Mouse (Mus musculus) CH12.LX (cell line): ENCODE data around the gene Tmem132c. TPM values are rescaled to one million over a fixed set of nuclear protein-coding genes. Genes with fewer than 3 reads are reported as not detected.

Experiments
- DNase-seq: peaks from one replicate; pipeline ENCODE4 v3.0.0-alpha.2; 2013; ENCODE audit errors: extremely low read depth
- H3K27ac ChIP-seq: 2 replicates; pipeline ENCODE4 v1.5.1; 2012; ENCODE audit warnings: low read depth, mild to moderate bottlenecking, control low read depth, moderate library complexity; ENCODE audit not compliant: insufficient read depth
- H3K27me3 ChIP-seq: replicated peaks from 2 replicates; pipeline ENCODE3; 2012; ENCODE audit warnings: inconsistent platforms
- H3K36me3 ChIP-seq, 2 experiments: replicated peaks in 1 of 2; 2 replicates each; pipeline versions ENCODE3 to v1.6.1; 2012; ENCODE audit warnings: inconsistent platforms in 1 of 2, low read length in 1 of 2, mild to moderate bottlenecking in 1 of 2, mixed read lengths in 1 of 2, moderate library complexity in 1 of 2; ENCODE audit not compliant: control insufficient read depth in 1 of 2, insufficient read depth in 1 of 2
- H3K4me1 ChIP-seq, 2 experiments: 2 replicates each; pipeline ENCODE4 v1.6.1; 2012; ENCODE audit warnings: inconsistent platforms in 1 of 2, moderate library complexity in 1 of 2; ENCODE audit not compliant: insufficient read depth in 2 of 2, control insufficient read depth in 1 of 2
- H3K4me2 ChIP-seq: 2 replicates; pipeline ENCODE4 v1.6.1; 2012; ENCODE audit warnings: low read depth, mild to moderate bottlenecking, control low read depth; ENCODE audit not compliant: poor library complexity, insufficient read depth, severe bottlenecking
- H3K4me3 ChIP-seq, 3 experiments: fragments of 150-350 bp in 1 of 3; sonication (generic) in 1 of 3; replicated peaks in 1 of 3; 2 replicates each; pipeline versions ENCODE3 to v1.5.1; 2011 to 2012; ENCODE audit warnings: low read depth in 2 of 3, low read length in 2 of 3, mild to moderate bottlenecking in 2 of 3, moderate library complexity in 2 of 3, control low read depth in 1 of 3, improper control_type of control experiment in 1 of 3, inconsistent platforms in 1 of 3, mixed read lengths in 1 of 3; ENCODE audit not compliant: poor library complexity in 1 of 3
- H3K79me2 ChIP-seq: replicated peaks from 2 replicates; pipeline ENCODE4 v1.6.1; 2012; ENCODE audit warnings: mild to moderate bottlenecking, moderate library complexity; ENCODE audit not compliant: control insufficient read depth, poor library complexity, insufficient read depth, severe bottlenecking; ENCODE audit errors: extremely low read depth
- H3K9ac ChIP-seq: 2 replicates; pipeline ENCODE4 v1.6.1; 2012; ENCODE audit warnings: low read depth, mild to moderate bottlenecking, control low read depth, moderate library complexity; ENCODE audit not compliant: insufficient read depth
- H3K9me3 ChIP-seq: replicated peaks from 2 replicates; pipeline ENCODE3; 2012; ENCODE audit warnings: low read length, inconsistent platforms, mixed read lengths
- EP300 ChIP-seq: IDR thresholded peaks from 2 replicates; pipeline ENCODE4 v1.6.1; 2011; ENCODE audit warnings: low read length, improper control_type of control experiment
- HCFC1 ChIP-seq: IDR thresholded peaks from 2 replicates; pipeline ENCODE4 v1.6.1; 2012; ENCODE audit warnings: low read depth, mild to moderate bottlenecking, inconsistent platforms, low read length, improper control_type of control experiment
- JUN ChIP-seq: IDR thresholded peaks from 2 replicates; pipeline ENCODE4 v1.6.1; 2011; ENCODE audit warnings: low read depth, mild to moderate bottlenecking, low read length, improper control_type of control experiment, moderate library complexity; ENCODE audit not compliant: insufficient read depth
- JUND ChIP-seq: conservative IDR thresholded peaks from 2 replicates; pipeline ENCODE4 v1.6.1; 2011; ENCODE audit warnings: low read depth, low read length, improper control_type of control experiment
- KAT2A ChIP-seq: IDR thresholded peaks from 2 replicates; pipeline ENCODE4 v1.6.1; 2012; ENCODE audit warnings: low read length, improper control_type of control experiment, inconsistent platforms; ENCODE audit not compliant: insufficient replicate concordance
- MAFK ChIP-seq: IDR thresholded peaks from 2 replicates; pipeline ENCODE4 v1.6.1; 2011; ENCODE audit warnings: low read length, improper control_type of control experiment; ENCODE audit not compliant: insufficient replicate concordance
- MAZ ChIP-seq: IDR thresholded peaks from 2 replicates; pipeline ENCODE4 v1.6.1; 2012; ENCODE audit warnings: low read depth, mild to moderate bottlenecking, inconsistent platforms, low read length, improper control_type of control experiment, moderate library complexity
- MYC ChIP-seq: IDR thresholded peaks from 2 replicates; pipeline ENCODE4 v1.6.1; 2011; ENCODE audit warnings: low read depth, mild to moderate bottlenecking, improper control_type of control experiment, low read length
- NRF1 ChIP-seq: IDR thresholded peaks from 2 replicates; pipeline ENCODE4 v1.6.1; 2014; ENCODE audit warnings: low read depth, mild to moderate bottlenecking, inconsistent platforms, low read length, improper control_type of control experiment, moderate library complexity
- POLR2AphosphoS2 ChIP-seq: IDR thresholded peaks from 2 replicates; pipeline ENCODE4 v1.6.1; 2011; ENCODE audit warnings: low read depth, low read length, improper control_type of control experiment
- SMC3 ChIP-seq: IDR thresholded peaks from 2 replicates; pipeline ENCODE4 v1.6.1; 2011; ENCODE audit warnings: low read depth, low read length, improper control_type of control experiment
- TCF12 ChIP-seq: IDR thresholded peaks from 2 replicates; pipeline ENCODE4 v1.6.1; 2014; ENCODE audit warnings: low read depth, mild to moderate bottlenecking, inconsistent platforms, low read length, improper control_type of control experiment
- USF1 ChIP-seq: IDR thresholded peaks from 2 replicates; pipeline ENCODE4 v1.6.1; 2014; ENCODE audit warnings: low read depth, mild to moderate bottlenecking, inconsistent platforms, low read length, improper control_type of control experiment
- USF2 ChIP-seq: conservative IDR thresholded peaks from 2 replicates; pipeline ENCODE4 v1.6.1; 2011; ENCODE audit warnings: low read depth, low read length, improper control_type of control experiment
- ZC3H11A ChIP-seq: IDR thresholded peaks from 2 replicates; pipeline ENCODE4 v1.6.1; 2012; ENCODE audit warnings: low read depth, mild to moderate bottlenecking, inconsistent platforms, low read length, improper control_type of control experiment
- ZMIZ1 ChIP-seq: IDR thresholded peaks from 2 replicates; pipeline ENCODE4 v1.6.1; 2012; ENCODE audit warnings: low read depth, mild to moderate bottlenecking, inconsistent platforms, low read length, improper control_type of control experiment
- ZNF384 ChIP-seq: IDR thresholded peaks from 2 replicates; pipeline ENCODE4 v1.6.1; 2012; ENCODE audit warnings: low read depth, low read length, improper control_type of control experiment, inconsistent platforms
- dilution Hi-C: fragments of 300-500 bp; cut with MboI; formaldehyde crosslinking; loops from 2 replicates; pipeline ENCODE4 v1.14.3; 2020; ENCODE audit warnings: low sequenced_read_pairs; ENCODE audit not compliant: extremely low pct_unique_long_range_greater_than_20kb, extremely low pct_ligation_motif_present
- in situ Hi-C: fragments of 300-500 bp; cut with MboI; formaldehyde crosslinking; loops from 3 replicates; pipeline ENCODE4 v1.14.3; 2019; ENCODE audit warnings: low sequenced_read_pairs, low pct_ligation_motif_present, low pct_unique_long_range_greater_than_20kb, mixed read lengths
- polyA plus RNA-seq: library from polyadenylated mRNA; unstranded; fragments of >175 nt; gene quantifications from 2 replicates; pipeline ENCODE4 v1.2.1, GENCODE M21; 2012; ENCODE audit warnings: low read depth; ENCODE audit not compliant: insufficient read length
- total RNA-seq, 2 experiments: library from RNA; depleted of rRNA; stranded (reverse); fragments of 300-350 nt in 1 of 2; fragments of >200 nt in 1 of 2; gene quantifications; 2 replicates each; pipeline ENCODE4 v1.2.3; 2012 to 2014

The Tmem132c gene
- total and polyA plus RNA-seq, 3 experiments: not detected

GRCm38 (mm10) chr5:127429124-127429523 is 187.5 kb downstream of the Tmem132c start:
- Histone ChIP-seq H3K4me1 (no peaks in the 10 kb centered on the region), H3K27me3 (no peaks in the 10 kb centered on the region), H3K27ac (no peak overlapping the region), H3K9me3 (peaks cover 80% of the 10 kb centered on the region), H3K4me2 (no peak overlapping the region), H3K36me3 (no peaks in the 10 kb centered on the region), H3K79me2 (no peaks in the 10 kb centered on the region), H3K4me3 (no peak overlapping the region), H3K9ac (no peak overlapping the region)
- in situ Hi-C loops: no loop called here
- dilution Hi-C loops: no loop called here
- DNase-seq: no peak
- TF ChIP-seq MAZ (no peak), POLR2AphosphoS2 (no peak), SMC3 (no peak), ZNF384 (no peak)

- Histone ChIP-seq H3K79me2 (no peaks in the 10 kb centered on the region), H3K9ac (no peak overlapping the region), H3K27ac (no peak overlapping the region), H3K4me2 (no peak overlapping the region), H3K4me1 (no peaks in the 10 kb centered on the region)
- DNase-seq: no peak
- in situ Hi-C loops: no loop called here
- no peak for TF ChIP-seq USF2
- no peak for TF ChIP-seq ZMIZ1
- TF ChIP-seq HCFC1: no peak
- no peak for TF ChIP-seq USF1
- no peak for TF ChIP-seq NRF1
- TF ChIP-seq TCF12: no peak
- TF ChIP-seq MAFK: no peak
- no peak for TF ChIP-seq JUN
- no peak for TF ChIP-seq EP300
- no peak for TF ChIP-seq ZC3H11A
- TF ChIP-seq JUND: no peak
- TF ChIP-seq KAT2A: no peak
- TF ChIP-seq MYC: no peak
- TF ChIP-seq, all 38 proteins: peak for 0
- Histone ChIP-seq H3K27me3 (no peaks in the 10 kb centered on the region), H3K36me3 (no peaks in the 10 kb centered on the region), H3K4me3 (no peak overlapping the region), H3K9me3 (peaks cover 85% of the 10 kb centered on the region)
- dilution Hi-C loops: no loop called here
Measured at GRCm38 (mm10) chr5:127431561-127431960, 190.0 kb downstream of the Tmem132c start.
